Mouse (Mus musculus) heart, postnatal 10 days (tissue): ENCODE results near the gene Ckb. TPM values are rescaled to one million over a fixed set of nuclear protein-coding genes. Genes with fewer than 3 reads are reported as not detected.
A peak's percentile ranks its signal among the peaks of the same experiment; 100 is the strongest.
"Not testable (repeated sequence)": the region's sequence is repeated elsewhere in the genome, so short reads cannot be mapped to it uniquely, and the experiment has no call there.

Source experiments
- DNase-seq, 2 experiments: peaks; one replicate each; pipeline ENCODE4 v3.0.0; 2021
- intact Hi-C: fragments of 180-260 bp; cut with DNase I; formaldehyde crosslinking; loops from one replicate; pipeline ENCODE4 v1.15.1; 2025
- total RNA-seq, 2 experiments: library from RNA; stranded (reverse); gene quantifications; 2 replicates each; pipeline ENCODE4 v1.2.3; 2021

The Ckb gene
- 100 to 1,000 TPM; 127 to 140 TPM for total RNA-seq

GRCm38 (mm10) chr12:111672176-111672575 is at the start of gene Ckb:
Gene Ckb (minus strand): TSS chr12:111672338.
- intact Hi-C loops, result no loop called here
- DNase-seq, result peak; percentile 89 to 90

DNA sequence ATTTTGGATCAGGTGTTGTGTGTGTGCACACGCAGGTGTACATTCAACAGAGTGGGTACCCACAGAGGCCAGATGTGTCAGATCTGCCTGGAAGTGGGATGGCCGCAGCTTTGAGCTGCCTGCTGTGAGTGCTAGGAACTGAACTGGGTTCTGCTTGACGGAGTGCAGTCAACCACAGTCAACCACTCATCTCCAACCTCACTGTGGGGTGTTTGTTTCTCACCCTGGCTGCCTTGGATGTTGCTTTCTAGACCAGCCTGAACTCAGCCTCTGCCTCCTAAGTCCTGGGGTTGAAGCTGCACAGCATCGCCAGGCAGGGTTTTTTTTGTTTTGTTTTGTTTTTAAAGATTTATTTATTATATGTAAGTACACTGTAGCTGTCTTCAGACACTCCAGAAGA is 48.1 kb upstream of the Ckb start:
- intact Hi-C loops, result no loop called here
- DNase-seq, result no peak

- intact Hi-C loops, result no loop called here
- no peak for DNase-seq
Observed at GRCm38 (mm10) chr12:111718656-111719055, 46.5 kb upstream of the Ckb start.

DNA sequence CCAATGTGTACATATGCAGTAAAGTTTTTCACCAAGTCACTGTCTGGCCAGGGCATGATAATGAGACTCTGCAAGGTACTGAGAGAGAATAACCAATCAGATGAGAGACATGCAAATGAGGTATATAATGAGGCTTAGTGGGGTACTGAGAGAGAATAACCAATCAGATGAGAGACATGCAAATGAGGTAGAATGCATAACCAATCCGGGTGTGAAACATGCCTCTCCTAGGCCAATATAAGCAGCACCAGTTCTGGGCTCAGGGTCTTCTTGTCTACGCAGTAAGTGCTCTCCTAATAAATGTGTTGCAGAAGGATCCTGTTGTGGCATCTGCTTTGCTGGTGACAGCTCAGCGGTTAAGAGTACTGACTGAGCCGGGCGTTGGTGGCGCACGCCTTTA is 44.4 kb upstream of the Ckb start:
- DNase-seq, result no peak
- intact Hi-C loops, result no loop called here

GRCm38 (mm10) chr12:111713880-111714279 is 41.7 kb upstream of the Ckb start:
- DNase-seq, intact Hi-C loops: not testable (repeated sequence)

DNA sequence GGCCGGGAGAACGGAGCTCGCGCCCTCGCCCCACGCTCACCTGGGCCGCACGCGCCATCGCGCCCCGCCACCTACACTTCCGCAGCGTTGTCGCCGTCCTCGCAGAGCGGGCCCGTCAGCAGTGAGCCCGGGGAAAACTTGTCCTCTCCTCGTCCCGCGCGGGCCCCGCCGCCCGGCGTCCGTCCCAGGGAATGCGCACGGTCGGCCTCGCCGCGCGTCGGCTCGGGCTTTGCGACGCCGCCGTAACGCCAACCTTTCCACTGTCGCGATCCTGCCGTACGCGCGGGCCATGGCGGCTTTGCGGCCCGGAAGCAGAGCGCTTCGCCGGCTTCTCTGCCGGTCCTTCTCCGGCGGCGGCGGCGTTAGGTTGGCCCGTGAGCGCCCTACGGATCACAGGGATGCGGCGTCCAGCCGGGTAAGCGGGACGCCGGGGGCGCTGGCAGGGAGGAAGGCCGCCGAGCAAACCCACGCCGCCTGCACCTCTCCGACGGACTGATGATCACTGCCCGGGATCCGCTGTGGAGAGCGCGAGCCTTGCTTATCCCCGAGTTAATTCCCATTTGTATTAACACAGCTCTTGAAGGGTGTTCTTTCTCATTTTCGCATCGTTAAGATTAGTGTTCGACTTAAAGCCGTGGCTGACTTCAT is 41.0 kb upstream of the Ckb start, which contains the start of the genes Bag5 and Apopt1:
TSS of gene Bag5 (minus strand) at position 254 of the 648 bp plus-strand sequence.
TSS of gene Apopt1 (plus strand) at position 258 of the 648 bp plus-strand sequence.
- DNase-seq, result peak; percentile 94 to 95
- intact Hi-C loops, result no loop called here

DNA sequence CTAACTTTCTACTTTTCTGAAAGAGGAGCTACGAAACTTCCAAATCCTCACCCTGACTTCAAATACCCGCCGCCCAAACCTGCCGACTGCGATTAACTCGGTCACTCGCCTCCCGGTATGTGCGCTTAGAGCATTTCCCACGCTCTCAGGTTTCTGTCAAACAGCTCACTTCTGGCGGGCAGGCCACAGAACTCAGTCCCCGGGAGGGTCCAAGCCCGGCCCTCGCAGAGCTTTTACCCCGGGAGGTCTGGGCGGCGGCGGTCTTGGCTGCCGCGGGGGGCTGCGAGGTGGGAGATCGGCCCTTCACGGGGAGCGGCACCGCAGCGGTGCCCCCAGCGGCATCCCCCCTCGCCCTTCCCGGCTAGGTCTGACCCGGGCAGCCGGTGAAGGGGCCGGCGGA is 40.3 kb upstream of the Ckb start:
- intact Hi-C loops, result no loop called here
- DNase-seq, result peak in 1 of 2 experiments; percentile 54

- no peak for DNase-seq
Observed at GRCm38 (mm10) chr12:111710091-111710490, 38.0 kb upstream of the Ckb start.

GRCm38 (mm10) chr12:111708181-111708580 is 36.0 kb upstream of the Ckb start:
- intact Hi-C loops, result no loop called here
- DNase-seq, result peak; percentile 55 to 69

More at GRCm38 (mm10) chr12:111710091-111710490, 38.0 kb upstream of the Ckb start:
- intact Hi-C loops, result no loop called here

- intact Hi-C loops, result no loop called here
- peak; percentile 90 to 91 for DNase-seq
Observed at GRCm38 (mm10) chr12:111705186-111705973, 33.2 kb upstream of the Ckb start.

DNA sequence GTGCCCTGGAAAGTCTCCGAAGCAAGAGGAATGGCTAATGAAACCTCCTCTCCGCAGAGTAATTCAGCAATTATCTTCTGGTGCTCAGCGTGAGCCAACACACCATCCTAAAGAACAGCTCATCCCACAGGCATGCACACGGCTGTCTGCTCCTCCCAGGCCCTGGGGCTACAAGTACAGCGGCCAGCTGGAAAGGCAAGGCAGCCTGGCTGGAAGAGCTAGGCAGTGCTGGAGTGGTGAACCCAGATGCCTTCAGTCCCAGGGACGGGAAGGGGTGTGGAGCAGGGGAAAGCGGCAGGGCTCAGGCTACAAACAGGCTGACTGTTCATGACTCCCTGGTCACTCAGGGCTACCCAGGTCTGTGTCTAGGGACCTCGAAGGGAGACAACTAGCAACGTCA is 32.5 kb upstream of the Ckb start:
- intact Hi-C loops, result no loop called here
- DNase-seq, result peak; percentile 81 to 82

DNA sequence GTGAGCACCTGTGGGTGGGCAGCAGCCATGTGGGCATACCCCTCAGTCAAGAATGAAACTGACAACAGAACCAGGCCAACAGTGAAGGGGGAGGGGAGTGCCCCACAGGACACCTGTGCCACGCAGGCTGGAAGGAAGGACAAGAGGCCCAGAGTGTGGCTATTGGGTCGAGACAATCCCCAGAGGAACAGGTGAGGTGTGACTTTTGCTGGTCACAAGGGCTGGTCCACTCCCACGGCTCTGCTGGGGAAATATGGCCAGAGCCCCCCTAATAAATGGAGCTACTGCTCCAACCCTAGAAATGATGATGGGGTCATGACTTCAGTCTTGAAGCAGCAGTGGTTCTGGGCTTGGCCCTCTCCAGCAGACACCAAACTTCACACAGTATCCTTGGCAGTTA is 31.2 kb upstream of the Ckb start:
- intact Hi-C loops, result no loop called here
- DNase-seq, result no peak

DNA sequence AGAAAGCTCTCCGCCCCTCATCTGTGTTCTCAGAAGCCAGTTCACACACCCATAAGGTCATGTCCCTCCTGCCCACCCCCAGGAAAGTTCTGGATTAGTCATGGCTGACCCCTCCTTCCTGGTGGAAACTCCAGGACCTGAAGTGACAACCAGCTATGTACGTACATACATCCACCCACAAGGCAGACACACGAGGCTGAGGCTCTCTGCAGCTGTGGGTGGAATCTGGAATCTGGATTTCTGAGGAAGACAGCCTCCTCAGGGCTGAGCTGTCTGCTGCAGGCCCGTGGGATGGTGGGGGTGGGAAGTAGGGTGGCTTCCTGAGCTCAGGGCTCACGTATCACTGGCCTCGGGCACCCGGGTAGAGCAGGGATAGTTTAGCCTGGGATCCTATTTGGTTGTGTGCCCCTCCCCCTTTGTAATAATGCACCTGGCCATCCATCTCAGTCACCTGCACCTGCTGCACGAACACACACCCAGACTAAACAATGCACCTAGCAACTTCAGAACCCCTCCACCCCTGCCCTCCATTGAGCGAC is 28.9 kb upstream of the Ckb start:
- DNase-seq, result no peak
- intact Hi-C loops, result no loop called here

DNA sequence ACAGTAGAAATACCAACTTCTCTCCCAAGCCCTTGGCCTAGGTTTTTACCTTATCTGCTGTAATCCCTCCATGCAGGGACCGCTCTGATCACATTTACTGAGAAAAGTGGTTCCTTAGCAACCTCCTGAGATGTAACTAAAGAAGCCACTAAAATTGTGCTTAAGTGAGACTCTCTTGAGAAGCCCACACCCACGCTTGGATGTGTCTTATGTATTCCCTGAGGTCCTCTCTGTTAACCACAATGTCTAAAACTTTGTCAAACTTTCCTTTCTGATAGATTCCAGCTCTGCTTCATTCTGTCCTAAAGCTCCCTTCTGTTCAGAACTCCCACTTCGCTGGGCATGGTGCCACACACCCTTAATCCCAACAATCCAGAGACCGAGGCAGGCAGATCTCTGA is 27.4 kb upstream of the Ckb start:
- intact Hi-C loops, result loop anchor here (5.0 kb wide), 2 partner anchors 33 to 47 kb away; no protein-coding TSS in a partner anchor
- DNase-seq, result no peak

DNA sequence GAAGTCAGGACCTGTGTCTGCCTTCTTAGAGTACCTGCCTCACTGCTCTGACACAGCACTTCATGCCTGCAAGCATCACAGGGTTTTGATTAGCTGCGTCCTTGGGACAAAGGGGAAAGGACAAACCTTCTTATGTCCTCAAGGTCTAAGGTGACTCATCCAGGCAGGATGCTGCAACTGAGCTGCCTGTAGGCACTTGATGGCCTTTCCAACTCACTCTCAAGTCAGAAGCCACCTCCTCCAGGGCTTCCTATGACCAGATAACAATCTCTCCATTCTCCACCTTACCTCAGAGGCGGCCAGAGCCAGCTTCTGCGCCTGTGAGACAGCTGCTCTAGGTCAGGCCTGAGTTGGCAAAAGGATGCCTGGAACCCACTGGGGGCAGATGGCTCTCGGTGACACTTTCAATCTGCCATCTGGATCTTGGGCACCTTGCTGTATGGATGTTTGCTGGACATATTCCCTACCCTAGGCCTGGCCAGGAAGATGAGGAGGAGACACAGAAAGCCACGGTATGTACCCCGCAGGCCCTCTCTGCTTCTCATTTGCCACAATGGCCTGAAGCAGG is 26.3 kb upstream of the Ckb start:
- no peak for DNase-seq
- intact Hi-C loops, result loop anchor here (5.0 kb wide), 2 partner anchors 34 to 46 kb away; no protein-coding TSS in a partner anchor

GRCm38 (mm10) chr12:111697708-111698107 is 25.6 kb upstream of the Ckb start:
- intact Hi-C loops, result loop anchor here (5.0 kb wide), 2 partner anchors 35 to 45 kb away; no protein-coding TSS in a partner anchor
- DNase-seq, result no peak

- DNase-seq, result peak; percentile 84 to 88
- intact Hi-C loops, result loop anchor here (1.0 to 5.0 kb wide), 3 partner anchors 28 to 44 kb away; no protein-coding TSS in a partner anchor
Observed at GRCm38 (mm10) chr12:111696239-111696638, 24.1 kb upstream of the Ckb start.

- no peak for DNase-seq
- intact Hi-C loops, result loop anchor here (5.0 kb wide), 2 partner anchors 37 to 43 kb away; no protein-coding TSS in a partner anchor
Observed at GRCm38 (mm10) chr12:111694880-111695804, 23.0 kb upstream of the Ckb start.

- peak in 1 of 2 experiments; percentile 43 for DNase-seq
Observed at GRCm38 (mm10) chr12:111694271-111694781, 22.2 kb upstream of the Ckb start.

More at GRCm38 (mm10) chr12:111694271-111694781, 22.2 kb upstream of the Ckb start:
- intact Hi-C loops, result no loop called here
